Mouse (Mus musculus) liver, embryonic 14.5 days (tissue): ENCODE data around the gene Htr5b.

ENCODE experiments used
- CTCF ChIP-seq: IDR thresholded peaks from 2 replicates; pipeline ENCODE4 v1.5.1; 2016; ENCODE audit warnings: antibody characterized with exemption, low read depth, control low read depth
- EP300 ChIP-seq: IDR thresholded peaks from 2 replicates; pipeline ENCODE4 v1.6.1; 2016; ENCODE audit warnings: antibody characterized with exemption, low read depth

GRCm38 (mm10) chr1:121549456-121549855 is 21.2 kb upstream of the Htr5b start:
- TF ChIP-seq CTCF: peak; percentile 50
- no peak for TF ChIP-seq EP300
